Mouse (Mus musculus) ovary, adult 18-20 months (tissue): ENCODE measurements around the gene Arl2.
A peak's percentile ranks its signal among the peaks of the same experiment; 100 is the strongest.
"Not testable (repeated sequence)": the region's sequence is repeated elsewhere in the genome, so short reads cannot be mapped to it uniquely, and the experiment has no call there.

Source experiments
- DNase-seq: peaks from one replicate; pipeline ENCODE4 v3.0.0; 2022; ENCODE audit warnings: low spot score, mixed read lengths

The Arl2 gene

GRCm38 (mm10) chr19:6141394-6141749 is at the start of gene Arl2:
Arl2 (minus strand) TSS chr19:6141548.
- DNase-seq = peak; percentile 57

- DNase-seq = no peak
Measured at GRCm38 (mm10) chr19:6184131-6184530, 42.8 kb upstream of the Arl2 start, which contains the start of gene Majin. Majin (plus strand) TSS chr19:6184388.

GRCm38 (mm10) chr19:6182534-6182933 is 41.2 kb upstream of the Arl2 start:
- no peak for DNase-seq

GRCm38 (mm10) chr19:6181629-6182028 is 40.3 kb upstream of the Arl2 start:
- DNase-seq = no peak

GRCm38 (mm10) chr19:6178775-6179174 is 37.4 kb upstream of the Arl2 start:
- no peak for DNase-seq

- peak; percentile 67 for DNase-seq
Measured at GRCm38 (mm10) chr19:6174771-6175170, 33.4 kb upstream of the Arl2 start.

- DNase-seq = no peak
Measured at GRCm38 (mm10) chr19:6171215-6171614, 29.9 kb upstream of the Arl2 start.

GRCm38 (mm10) chr19:6166750-6167149 is 25.4 kb upstream of the Arl2 start:
- DNase-seq = no peak

GRCm38 (mm10) chr19:6163872-6164547 is 22.7 kb upstream of the Arl2 start:
- DNase-seq = peak; percentile 21

GRCm38 (mm10) chr19:6157220-6157619 is 15.9 kb upstream of the Arl2 start:
- DNase-seq = no peak

- DNase-seq = no peak
Measured at GRCm38 (mm10) chr19:6156372-6156771, 15.0 kb upstream of the Arl2 start.

- no peak for DNase-seq
Measured at GRCm38 (mm10) chr19:6155174-6155573, 13.8 kb upstream of the Arl2 start.

GRCm38 (mm10) chr19:6144842-6145241 is 3.5 kb upstream of the Arl2 start:
- no peak for DNase-seq

- peak; percentile 86 for DNase-seq
Measured at GRCm38 (mm10) chr19:6140678-6141393, 512 bp downstream of the Arl2 start, which contains the start of gene Batf2. Batf2 (plus strand) TSS chr19:6140983.

GRCm38 (mm10) chr19:6140374-6140677 is 1.0 kb downstream of the Arl2 start:
- DNase-seq = no peak

- no peak for DNase-seq
Measured at GRCm38 (mm10) chr19:6139701-6140100, 1.6 kb downstream of the Arl2 start.

- DNase-seq = no peak
Measured at GRCm38 (mm10) chr19:6136397-6136796, 5.0 kb downstream of the Arl2 start.

GRCm38 (mm10) chr19:6133197-6133596 is 8.2 kb downstream of the Arl2 start:
- not testable (repeated sequence) for DNase-seq

GRCm38 (mm10) chr19:6132171-6132827 is 9.0 kb downstream of the Arl2 start:
- no peak for DNase-seq

- DNase-seq = not testable (repeated sequence)
Measured at GRCm38 (mm10) chr19:6130414-6131128, 10.8 kb downstream of the Arl2 start.

GRCm38 (mm10) chr19:6127760-6128341 is 13.5 kb downstream of the Arl2 start, which contains the start of gene Snx15:
Snx15 (minus strand) TSS chr19:6128304.
- DNase-seq = peak; percentile 92
